Mouse (Mus musculus): Measurements from ENCODE around the gene Gm15080. TPM values are rescaled to one million over a fixed set of nuclear protein-coding genes. Genes with fewer than 3 reads are reported as not detected.
"Not testable (repeated sequence)": the region's sequence is repeated elsewhere in the genome, so short reads cannot be mapped to it uniquely, and the experiment has no call there.

The Gm15080 gene
- not detected in 2 replicates for total RNA-seq (2014; rRNA removed; ENCODE audit: low replicate concordance)
- not detected in 2 replicates for polyA plus RNA-seq (2015; fragmentation: Nextera tagmentation; extraction: Ambion mirVana)

DNA sequence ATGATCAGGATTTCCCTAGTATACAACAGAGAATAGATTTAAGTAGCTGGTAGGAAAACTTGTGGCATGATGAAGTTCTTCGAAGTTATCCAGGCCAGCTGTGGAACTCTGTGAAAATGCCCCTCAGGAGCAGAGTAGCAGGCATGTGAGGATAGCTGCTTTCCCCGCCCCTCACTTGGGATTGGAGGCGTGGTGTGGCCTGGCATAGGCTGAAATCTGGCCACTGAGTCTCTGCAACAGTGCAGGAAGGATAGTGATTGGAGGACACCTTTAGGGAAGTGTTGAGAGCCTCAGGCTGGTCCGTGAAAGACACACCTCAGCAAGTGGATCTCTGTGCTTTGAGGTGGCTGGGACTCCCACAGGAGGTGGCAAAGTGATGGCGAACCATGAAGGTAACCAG is at the start of gene Gm15080:
TSS of gene Gm15080 (plus strand) at position 301 of the 400 bp plus-strand sequence.
- H3K36me3 ChIP-seq (replicated peaks; ENCODE audit: control insufficient read depth, insufficient read depth, low read length); H3K4me1 ChIP-seq (ENCODE audit: control insufficient read depth, insufficient read depth): not testable (repeated sequence)
- WGBS: 89% methylated on average over 1 of the region's 5 CpGs

More for the DNA sequence above, at the start of gene Gm15080:
- not testable (repeated sequence) for H3K27ac ChIP-seq (ENCODE audit: low read depth); H3K9me3 ChIP-seq (replicated peaks; ENCODE audit: control insufficient read depth, low read length); H3K9ac ChIP-seq (replicated peaks; ENCODE audit: low read depth, low read length); DNase-seq (ENCODE audit: low spot score); H3K4me3 ChIP-seq (ENCODE audit: low read depth, low read length); ATAC-seq (ENCODE audit: insufficient read depth, low read depth); H3K27me3 ChIP-seq (ENCODE audit: control insufficient read depth, insufficient read depth, low read length); H3K4me2 ChIP-seq (ENCODE audit: low read depth, low read length)

Other genes starting within 250 kb of the Gm15080 start
- not detected in 2 replicates for gene Gm15128, start 227.0 kb upstream of the Gm15080 start, total RNA-seq (2014; rRNA removed; ENCODE audit: low replicate concordance)
- not detected in 2 replicates for gene Gm15128, start 227.0 kb upstream of the Gm15080 start, polyA plus RNA-seq (2015; fragmentation: Nextera tagmentation; extraction: Ambion mirVana)
- gene Gm15107, start 187.7 kb downstream of the Gm15080 start, total RNA-seq (2014; rRNA removed; ENCODE audit: low replicate concordance): not detected in 2 replicates
- not detected in 2 replicates for gene Gm15107, start 187.7 kb downstream of the Gm15080 start, polyA plus RNA-seq (2015; fragmentation: Nextera tagmentation; extraction: Ambion mirVana)

Data from heart, postnatal 0 days (tissue).